Mouse (Mus musculus): ENCODE measurements around the gene H2al1a. TPM values are rescaled to one million over a fixed set of nuclear protein-coding genes. Genes with fewer than 3 reads are reported as not detected.
"Not testable (repeated sequence)": the region's sequence is repeated elsewhere in the genome, so short reads cannot be mapped to it uniquely, and the experiment has no call there.

H2al1a gene
- polyA plus RNA-seq, 1 experiment, result not detected

- Histone ChIP-seq H3K36me3 (replicated peaks; ENCODE audit: low read length) (no peaks in the 10 kb centered on the region), H3K4me1 (no peaks in the 10 kb centered on the region), H3K9me3 (peaks cover 20% of the 10 kb centered on the region), H3K27me3 (replicated peaks) (peaks cover 16% of the 10 kb centered on the region), H3K4me3 (replicated peaks) (no peak overlapping the region)
- TF ChIP-seq FLI1 (IDR thresholded peaks at IDR 0.05; ENCODE audit: low read length) (no peak), GATA1 (IDR thresholded peaks at IDR 0.05; ENCODE audit: borderline replicate concordance, low read length) (no peak)
Observed at GRCm38 (mm10) chrX:11280741-11281140, 18.3 kb upstream of the H2al1a start.

DNA sequence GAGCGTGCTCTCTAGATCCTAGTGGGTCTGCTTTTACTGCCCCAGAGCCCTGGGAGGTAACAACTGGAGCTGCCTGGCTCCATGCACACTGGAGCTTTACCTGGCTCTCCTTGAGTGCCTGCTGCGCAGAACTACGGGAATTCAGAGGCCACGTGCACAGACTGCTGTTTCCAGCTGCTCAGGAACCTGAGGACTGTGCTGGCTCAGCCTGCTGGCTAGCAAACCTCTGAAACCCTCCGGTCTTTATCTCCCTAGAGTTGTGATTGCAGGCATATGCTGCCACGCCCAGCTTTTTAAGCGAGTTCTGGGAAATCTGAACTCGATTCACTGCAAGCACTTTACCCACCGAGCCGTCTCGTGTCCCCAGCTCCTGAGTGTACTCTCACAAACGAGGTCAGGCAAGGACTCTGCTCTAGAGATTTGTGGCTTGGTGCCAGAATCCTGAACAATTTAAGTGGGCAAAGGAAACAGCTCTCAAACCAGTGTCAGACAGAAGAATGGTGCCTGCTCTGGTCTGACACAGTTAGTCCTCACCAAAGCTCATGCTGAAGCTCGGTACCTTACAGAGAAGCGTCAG is 10.7 kb upstream of the H2al1a start:
- Histone ChIP-seq H3K36me3 (replicated peaks; ENCODE audit: low read length) (no peaks in the 10 kb centered on the region), H3K4me1 (no peaks in the 10 kb centered on the region), H3K4me3 (replicated peaks) (no peak overlapping the region), H3K27me3 (replicated peaks) (peaks cover 32% of the 10 kb centered on the region), H3K9me3 (peaks cover 36% of the 10 kb centered on the region)
- no peak for TF ChIP-seq FLI1 (IDR thresholded peaks at IDR 0.05; ENCODE audit: low read length)
- TF ChIP-seq GATA1 (IDR thresholded peaks at IDR 0.05; ENCODE audit: borderline replicate concordance, low read length), result no peak

GRCm38 (mm10) chrX:11289244-11289643 is 9.8 kb upstream of the H2al1a start:
- H3K9me3 ChIP-seq, result peaks cover 29% of the 10 kb centered on the region
- H3K27me3 ChIP-seq (replicated peaks), result peaks cover 36% of the 10 kb centered on the region
- no peaks in the 10 kb centered on the region for H3K36me3 ChIP-seq (replicated peaks; ENCODE audit: low read length)
- TF ChIP-seq GATA1 (IDR thresholded peaks at IDR 0.05; ENCODE audit: borderline replicate concordance, low read length) (no peak), FLI1 (IDR thresholded peaks at IDR 0.05; ENCODE audit: low read length) (no peak)
- H3K4me1 ChIP-seq, result no peaks in the 10 kb centered on the region
- no peak overlapping the region for H3K4me3 ChIP-seq (replicated peaks)

- not testable (repeated sequence) for H3K27me3 ChIP-seq (replicated peaks); H3K4me1 ChIP-seq; H3K9me3 ChIP-seq; H3K36me3 ChIP-seq (replicated peaks; ENCODE audit: low read length); H3K4me3 ChIP-seq (replicated peaks)
Observed at GRCm38 (mm10) chrX:11302132-11302531, 3.1 kb downstream of the H2al1a start, which contains the start of gene H2al1b. TSS of gene H2al1b (plus strand) at chrX:11302432.

- not testable (repeated sequence) for H3K4me1 ChIP-seq; H3K36me3 ChIP-seq (replicated peaks; ENCODE audit: low read length); H3K9me3 ChIP-seq; H3K27me3 ChIP-seq (replicated peaks); H3K4me3 ChIP-seq (replicated peaks)
Observed at GRCm38 (mm10) chrX:11305355-11305754, 6.3 kb downstream of the H2al1a start, which contains the start of gene H2al1c. TSS of gene H2al1c (plus strand) at chrX:11305655.

DNA sequence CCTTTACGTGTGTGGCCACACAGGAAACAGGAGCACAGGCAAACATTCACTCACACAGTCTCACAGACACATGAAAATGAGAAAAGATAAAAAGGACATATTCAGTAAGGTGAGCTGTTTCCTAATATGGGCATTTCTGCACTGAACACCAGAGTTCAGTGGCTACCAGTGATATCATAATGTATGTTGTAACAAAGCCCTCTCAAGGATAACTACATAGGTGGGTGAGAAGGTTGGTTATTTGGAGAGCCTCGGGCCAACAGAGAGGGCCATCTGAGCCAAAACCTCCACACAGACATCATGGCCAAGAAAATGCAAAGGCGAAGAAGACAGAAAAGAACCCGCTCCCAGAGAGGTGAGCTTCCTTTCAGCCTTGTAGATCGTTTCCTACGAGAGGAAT is 9.5 kb downstream of the H2al1a start, which contains the start of gene H2al1d:
H2al1d (plus strand) TSS at position 301 of the 400 bp plus-strand sequence.
- H3K4me3 ChIP-seq (replicated peaks); H3K4me1 ChIP-seq; H3K36me3 ChIP-seq (replicated peaks; ENCODE audit: low read length); H3K27me3 ChIP-seq (replicated peaks); H3K9me3 ChIP-seq: not testable (repeated sequence)

GRCm38 (mm10) chrX:11311634-11312033 is 12.6 kb downstream of the H2al1a start, which contains the start of gene H2al1e:
TSS of gene H2al1e (plus strand) at chrX:11311934.
- not testable (repeated sequence) for H3K9me3 ChIP-seq; H3K4me3 ChIP-seq (replicated peaks)

DNA sequence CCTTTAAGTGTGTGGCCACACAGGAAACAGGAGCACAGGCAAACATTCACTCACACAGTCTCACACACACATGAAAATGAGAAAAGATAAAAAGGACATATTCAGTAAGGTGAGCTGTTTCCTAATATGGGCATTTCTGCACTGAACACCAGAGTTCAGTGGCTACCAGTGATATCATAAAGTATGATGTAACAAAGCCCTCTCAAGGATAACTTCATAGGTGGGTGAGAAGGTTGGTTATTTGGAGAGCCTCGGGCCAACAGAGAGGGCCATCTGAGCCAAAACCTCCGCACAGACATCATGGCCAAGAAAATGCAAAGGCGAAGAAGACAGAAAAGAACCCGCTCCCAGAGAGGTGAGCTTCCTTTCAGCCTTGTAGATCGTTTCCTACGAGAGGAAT is 15.8 kb downstream of the H2al1a start, which contains the start of gene H2al1f:
H2al1f (plus strand) TSS at position 301 of the 400 bp plus-strand sequence.
- H3K27me3 ChIP-seq (replicated peaks); H3K36me3 ChIP-seq (replicated peaks; ENCODE audit: low read length): not testable (repeated sequence)

More at GRCm38 (mm10) chrX:11311634-11312033, 12.6 kb downstream of the H2al1a start, which contains the start of gene H2al1e:
- H3K27me3 ChIP-seq (replicated peaks); H3K4me1 ChIP-seq; H3K36me3 ChIP-seq (replicated peaks; ENCODE audit: low read length): not testable (repeated sequence)

GRCm38 (mm10) chrX:11317956-11318355 is 18.9 kb downstream of the H2al1a start, which contains the start of gene H2al1g:
TSS of gene H2al1g (plus strand) at chrX:11318256.
- H3K36me3 ChIP-seq (replicated peaks; ENCODE audit: low read length); H3K4me1 ChIP-seq; H3K9me3 ChIP-seq; H3K27me3 ChIP-seq (replicated peaks); H3K4me3 ChIP-seq (replicated peaks): not testable (repeated sequence)

More for the DNA sequence above, 15.8 kb downstream of the H2al1a start, which contains the start of gene H2al1f:
- not testable (repeated sequence) for H3K4me1 ChIP-seq; H3K9me3 ChIP-seq; H3K4me3 ChIP-seq (replicated peaks)

DNA sequence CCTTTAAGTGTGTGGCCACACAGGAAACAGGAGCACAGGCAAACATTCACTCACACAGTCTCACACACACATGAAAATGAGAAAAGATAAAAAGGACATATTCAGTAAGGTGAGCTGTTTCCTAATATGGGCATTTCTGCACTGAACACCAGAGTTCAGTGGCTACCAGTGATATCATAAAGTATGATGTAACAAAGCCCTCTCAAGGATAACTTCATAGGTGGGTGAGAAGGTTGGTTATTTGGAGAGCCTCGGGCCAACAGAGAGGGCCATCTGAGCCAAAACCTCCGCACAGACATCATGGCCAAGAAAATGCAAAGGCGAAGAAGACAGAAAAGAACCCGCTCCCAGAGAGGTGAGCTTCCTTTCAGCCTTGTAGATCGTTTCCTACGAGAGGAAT is 22.1 kb downstream of the H2al1a start, which contains the start of gene H2al1h:
H2al1h (plus strand) TSS at position 301 of the 400 bp plus-strand sequence.
- not testable (repeated sequence) for H3K27me3 ChIP-seq (replicated peaks); H3K4me1 ChIP-seq; H3K9me3 ChIP-seq; H3K36me3 ChIP-seq (replicated peaks; ENCODE audit: low read length); H3K4me3 ChIP-seq (replicated peaks)

- not testable (repeated sequence) for H3K4me3 ChIP-seq (replicated peaks); H3K36me3 ChIP-seq (replicated peaks; ENCODE audit: low read length); H3K9me3 ChIP-seq; H3K27me3 ChIP-seq (replicated peaks); H3K4me1 ChIP-seq
Observed at GRCm38 (mm10) chrX:11324359-11324758, 25.3 kb downstream of the H2al1a start, which contains the start of gene H2al1i. TSS of gene H2al1i (plus strand) at chrX:11324659.

DNA sequence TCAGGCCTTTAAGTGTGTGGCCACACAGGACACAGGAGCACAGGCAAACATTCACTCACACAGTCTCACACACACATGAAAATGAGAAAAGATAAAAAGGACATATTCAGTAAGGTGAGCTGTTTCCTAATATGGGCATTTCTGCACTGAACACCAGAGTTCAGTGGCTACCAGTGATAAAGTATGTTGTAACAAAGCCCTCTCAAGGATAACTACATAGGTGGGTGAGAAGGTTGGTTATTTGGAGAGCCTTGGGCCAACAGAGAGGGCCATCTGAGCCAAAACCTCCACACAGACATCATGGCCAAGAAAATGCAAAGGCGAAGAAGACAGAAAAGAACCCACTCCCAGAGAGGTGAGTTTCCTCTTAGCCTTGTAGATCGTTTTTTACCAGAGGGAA is 28.5 kb downstream of the H2al1a start, which contains the start of gene H2al1j:
H2al1j (plus strand) TSS at position 301 of the 400 bp plus-strand sequence.
- not testable (repeated sequence) for H3K9me3 ChIP-seq; H3K27me3 ChIP-seq (replicated peaks); H3K4me1 ChIP-seq; H3K36me3 ChIP-seq (replicated peaks; ENCODE audit: low read length); H3K4me3 ChIP-seq (replicated peaks)

Data from megakaryocyte, embryonic 14.5 days (primary cell).